Mouse (Mus musculus): ENCODE data around the gene Snx29.

Snx29 gene

GRCm38 (mm10) chr16:11579676-11580098 is 257.0 kb downstream of the Snx29 start:
- intact Hi-C loops (cut with DNase I) = loop anchor here (10.0 kb wide), 3 partner anchors 95 to 155 kb away; no protein-coding TSS in a partner anchor

GRCm38 (mm10) chr16:11583941-11584639 is 261.4 kb downstream of the Snx29 start:
- intact Hi-C loops (cut with DNase I) = loop anchor here (10.0 kb wide), 1 partner anchor 111 kb away; no protein-coding TSS in a partner anchor

GRCm38 (mm10) chr16:11588689-11589088 is 266.0 kb downstream of the Snx29 start:
- intact Hi-C loops (cut with DNase I) = loop anchor here (10.0 kb wide), 1 partner anchor 106 kb away; no protein-coding TSS in a partner anchor

- intact Hi-C loops (cut with DNase I) = loop anchor here (10.0 kb wide), 1 partner anchor 105 kb away; no protein-coding TSS in a partner anchor
Measured at GRCm38 (mm10) chr16:11589336-11589735, 266.6 kb downstream of the Snx29 start.

GRCm38 (mm10) chr16:11589782-11590695 is 267.3 kb downstream of the Snx29 start:
- intact Hi-C loops (cut with DNase I) = loop anchor here (10.0 kb wide), 1 partner anchor 105 kb away; no protein-coding TSS in a partner anchor

- intact Hi-C loops (cut with DNase I) = no loop called here
Measured at GRCm38 (mm10) chr16:11596599-11596998, 273.9 kb downstream of the Snx29 start.

- intact Hi-C loops (cut with DNase I) = no loop called here
Measured at GRCm38 (mm10) chr16:11597769-11598168, 275.1 kb downstream of the Snx29 start.

GRCm38 (mm10) chr16:11599523-11599922 is 276.8 kb downstream of the Snx29 start:
- intact Hi-C loops (cut with DNase I) = no loop called here

- intact Hi-C loops (cut with DNase I) = loop anchor here (10.0 kb wide), 1 partner anchor 137 kb away; no protein-coding TSS in a partner anchor
Measured at GRCm38 (mm10) chr16:11601336-11602082, 278.8 kb downstream of the Snx29 start.

GRCm38 (mm10) chr16:11603667-11604422 is 281.1 kb downstream of the Snx29 start:
- intact Hi-C loops (cut with DNase I) = loop anchor here (10.0 kb wide), 1 partner anchor 139 kb away; no protein-coding TSS in a partner anchor

- intact Hi-C loops (cut with DNase I) = no loop called here
Measured at GRCm38 (mm10) chr16:11612526-11613126, 289.9 kb downstream of the Snx29 start.

- intact Hi-C loops (cut with DNase I) = no loop called here
Measured at GRCm38 (mm10) chr16:11614401-11615014, 291.8 kb downstream of the Snx29 start.

GRCm38 (mm10) chr16:11615633-11616032 is 292.9 kb downstream of the Snx29 start:
- intact Hi-C loops (cut with DNase I) = no loop called here

- intact Hi-C loops (cut with DNase I) = no loop called here
Measured at GRCm38 (mm10) chr16:11619951-11620350, 297.2 kb downstream of the Snx29 start.

GRCm38 (mm10) chr16:11621042-11621441 is 298.3 kb downstream of the Snx29 start:
- intact Hi-C loops (cut with DNase I) = no loop called here

- intact Hi-C loops (cut with DNase I) = no loop called here
Measured at GRCm38 (mm10) chr16:11621664-11622063, 299.0 kb downstream of the Snx29 start.

GRCm38 (mm10) chr16:11623032-11623431 is 300.3 kb downstream of the Snx29 start:
- intact Hi-C loops (cut with DNase I) = no loop called here

GRCm38 (mm10) chr16:11624121-11624520 is 301.4 kb downstream of the Snx29 start:
- intact Hi-C loops (cut with DNase I) = no loop called here

- intact Hi-C loops (cut with DNase I) = no loop called here
Measured at GRCm38 (mm10) chr16:11626004-11626481, 303.3 kb downstream of the Snx29 start.
